Mouse (Mus musculus) layer of hippocampus, adult 11-12 months (tissue): ENCODE measurements around the gene Mybbp1a.

Experiments
- DNase-seq: peaks from one replicate; pipeline ENCODE4 v3.0.0; 2022; ENCODE audit warnings: low spot score

The Mybbp1a gene

DNA sequence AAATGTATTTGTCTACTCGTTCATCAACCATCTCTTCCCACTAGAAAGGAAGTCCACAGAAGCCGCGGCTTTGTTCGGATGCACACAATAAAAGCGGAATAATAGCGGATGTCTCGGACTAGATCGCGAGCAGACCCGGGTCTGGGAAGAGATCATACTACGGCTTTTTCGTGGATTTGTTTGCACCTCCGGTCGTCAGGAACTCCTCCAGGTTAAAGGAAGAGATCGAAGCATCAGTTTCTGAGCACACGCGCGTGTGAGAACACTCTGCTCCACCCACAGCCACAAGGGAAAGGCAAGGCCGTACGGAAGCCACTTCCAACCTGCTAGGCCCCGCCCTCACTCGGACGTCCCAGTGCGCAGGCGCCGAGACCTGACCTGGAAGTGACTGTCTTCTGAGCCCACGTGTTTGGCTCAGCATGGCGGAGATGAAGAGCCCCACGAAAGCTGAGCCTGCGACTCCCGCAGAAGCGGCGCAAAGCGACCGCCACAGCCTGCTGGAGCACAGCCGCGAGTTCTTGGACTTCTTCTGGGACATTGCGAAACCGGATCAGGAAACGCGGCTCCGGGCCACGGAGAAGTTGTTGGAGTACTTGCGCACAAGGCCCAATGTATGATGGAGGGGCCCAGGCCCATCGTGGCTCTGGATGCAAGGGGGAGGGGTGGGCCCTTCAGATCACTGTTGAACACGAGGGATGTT, at the start of gene Mybbp1a:
Gene Mybbp1a (plus strand): TSS at position 391 of the 700 bp plus-strand sequence.
- DNase-seq = peak; percentile 98

GRCm38 (mm10) chr11:72393243-72393642, 47.9 kb upstream of the Mybbp1a start:
- no peak for DNase-seq

DNA sequence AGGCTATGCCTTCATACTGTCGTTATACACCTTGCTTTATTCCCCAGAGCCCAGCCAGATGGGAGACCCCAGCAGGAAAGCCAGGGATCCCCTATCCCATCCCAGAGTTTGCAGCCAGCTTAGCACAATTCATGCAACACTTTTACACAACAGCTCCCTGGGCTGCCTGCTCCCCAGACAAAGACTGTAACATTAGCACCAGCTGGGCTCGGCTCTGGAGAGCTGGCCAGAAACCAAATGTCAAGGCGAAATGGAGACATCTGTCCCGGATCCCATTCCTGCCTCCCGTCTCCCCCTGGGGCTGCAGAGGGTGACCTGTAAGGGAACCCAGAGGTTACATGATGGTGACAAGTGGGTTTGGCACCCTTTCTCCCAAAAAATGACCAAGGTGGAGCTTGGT, 47.5 kb upstream of the Mybbp1a start:
- peak; percentile 39 for DNase-seq

GRCm38 (mm10) chr11:72394694-72395093, 46.5 kb upstream of the Mybbp1a start:
- no peak for DNase-seq

DNA sequence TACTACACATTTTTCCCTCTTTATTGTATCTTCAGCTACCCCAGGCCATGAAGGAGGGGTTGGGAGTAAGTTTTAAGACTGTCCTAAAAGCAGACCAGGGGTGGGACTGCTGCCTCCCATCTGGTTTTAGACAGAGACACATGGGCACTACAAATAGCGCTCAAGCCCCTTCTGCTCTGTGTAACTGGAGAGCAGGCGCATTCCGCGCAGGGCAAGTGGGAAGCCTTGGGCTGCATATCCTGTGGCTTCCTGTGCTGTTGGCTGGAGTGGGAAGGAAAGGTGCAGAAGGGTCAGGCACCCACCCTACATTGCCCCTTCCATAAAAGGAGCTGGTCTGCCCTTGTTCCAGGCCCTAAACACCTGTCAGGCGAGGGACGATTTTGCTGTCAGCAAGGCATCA, 45.5 kb upstream of the Mybbp1a start:
- DNase-seq = no peak

DNA sequence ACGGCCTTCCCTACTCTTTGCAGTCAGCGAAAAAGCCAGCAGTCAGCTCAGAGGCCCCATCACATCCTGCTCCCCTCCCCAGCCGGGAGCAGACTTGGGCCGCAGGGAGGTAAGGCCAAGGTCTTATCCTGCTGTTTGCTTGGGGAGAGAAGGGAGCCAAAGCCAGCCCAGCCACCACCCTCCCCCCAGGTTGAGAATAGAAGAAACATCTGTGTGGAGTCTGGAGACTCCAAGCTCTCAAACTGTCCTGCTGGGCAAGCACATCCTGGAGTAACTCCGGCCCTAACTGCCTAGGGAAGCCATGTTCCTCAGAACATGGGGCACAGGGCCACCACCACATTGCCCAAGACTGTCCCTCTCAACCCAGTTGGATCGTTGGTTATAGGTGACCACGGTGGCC, 44.5 kb upstream of the Mybbp1a start:
- DNase-seq = no peak

- DNase-seq = peak; percentile 45
Measured at GRCm38 (mm10) chr11:72397072-72397471, 44.1 kb upstream of the Mybbp1a start.

DNA sequence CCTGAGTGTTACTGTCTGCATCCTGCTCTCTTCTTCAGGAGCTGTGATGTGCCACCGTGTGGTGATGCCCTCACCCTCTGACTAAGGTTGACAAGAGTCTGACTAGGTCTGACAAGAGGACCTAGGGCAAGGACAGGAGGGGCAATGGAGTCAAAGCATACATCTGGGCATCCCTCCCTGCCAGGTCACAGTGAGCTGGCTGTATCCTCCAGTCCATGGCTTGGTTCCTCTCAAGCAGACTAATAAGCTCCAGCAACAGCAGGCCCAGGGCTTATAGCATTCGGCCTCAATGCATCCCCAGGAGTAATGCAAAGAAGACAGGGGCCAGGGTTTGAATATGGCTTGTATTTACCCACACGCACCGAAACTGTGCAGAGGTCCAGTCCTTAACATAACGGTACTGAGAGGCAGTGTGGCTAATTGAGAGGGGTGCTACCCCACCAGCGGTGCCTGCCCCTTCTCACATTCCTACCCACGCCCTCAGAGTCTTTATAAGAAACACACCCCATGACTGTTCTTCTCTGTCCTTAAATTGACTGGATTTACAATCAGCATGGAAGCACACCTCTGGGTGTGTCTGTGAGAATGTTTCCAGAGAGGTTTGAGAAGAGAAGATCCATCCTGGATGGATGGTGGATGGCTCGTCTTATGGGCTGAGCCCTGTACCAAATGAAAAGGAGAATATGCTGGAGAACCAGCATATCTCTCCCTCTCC, 43.2 kb upstream of the Mybbp1a start:
- DNase-seq = no peak

DNA sequence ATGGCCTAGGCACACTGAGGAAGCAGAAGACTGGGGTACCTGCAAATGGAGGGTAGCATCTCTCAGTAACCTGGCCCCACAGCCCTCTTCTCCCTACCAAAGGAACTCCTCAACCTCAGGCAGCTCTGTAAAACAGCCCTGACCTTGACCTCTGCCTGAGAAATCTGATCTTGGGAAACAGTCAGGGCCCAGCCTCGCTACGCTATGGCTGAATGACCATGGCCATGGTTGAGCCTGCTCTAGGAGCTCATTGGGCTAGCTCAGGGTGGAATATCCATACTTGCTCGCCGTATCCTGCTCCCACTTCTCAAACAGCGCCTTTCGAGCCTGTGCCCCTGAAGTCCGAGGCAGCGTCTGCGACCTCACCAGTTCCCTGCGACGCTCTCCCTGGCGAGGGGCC, 40.1 kb upstream of the Mybbp1a start:
- DNase-seq = no peak

GRCm38 (mm10) chr11:72402017-72402416, 39.1 kb upstream of the Mybbp1a start:
- DNase-seq = no peak

DNA sequence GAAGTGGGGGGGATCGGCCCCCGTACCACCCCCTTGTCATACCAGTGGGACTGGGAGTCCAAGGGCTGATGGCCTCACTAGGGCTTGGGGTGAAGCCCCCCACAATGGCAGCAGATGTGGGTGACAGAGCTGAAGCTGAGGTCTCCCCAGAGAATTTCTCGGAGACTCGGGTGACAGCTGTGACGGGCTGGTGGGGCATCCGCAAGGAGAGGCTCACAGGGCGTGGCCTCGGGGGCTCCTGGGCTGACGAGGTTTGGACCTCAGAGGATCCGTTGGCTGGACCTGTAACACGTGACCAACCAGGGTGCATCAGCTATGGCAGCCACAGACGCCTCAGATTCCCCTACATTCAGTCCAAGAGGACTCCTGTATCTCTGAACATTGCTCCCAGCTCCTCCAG, 38.2 kb upstream of the Mybbp1a start:
- DNase-seq = no peak

GRCm38 (mm10) chr11:72405532-72405931, 35.6 kb upstream of the Mybbp1a start:
- no peak for DNase-seq

DNA sequence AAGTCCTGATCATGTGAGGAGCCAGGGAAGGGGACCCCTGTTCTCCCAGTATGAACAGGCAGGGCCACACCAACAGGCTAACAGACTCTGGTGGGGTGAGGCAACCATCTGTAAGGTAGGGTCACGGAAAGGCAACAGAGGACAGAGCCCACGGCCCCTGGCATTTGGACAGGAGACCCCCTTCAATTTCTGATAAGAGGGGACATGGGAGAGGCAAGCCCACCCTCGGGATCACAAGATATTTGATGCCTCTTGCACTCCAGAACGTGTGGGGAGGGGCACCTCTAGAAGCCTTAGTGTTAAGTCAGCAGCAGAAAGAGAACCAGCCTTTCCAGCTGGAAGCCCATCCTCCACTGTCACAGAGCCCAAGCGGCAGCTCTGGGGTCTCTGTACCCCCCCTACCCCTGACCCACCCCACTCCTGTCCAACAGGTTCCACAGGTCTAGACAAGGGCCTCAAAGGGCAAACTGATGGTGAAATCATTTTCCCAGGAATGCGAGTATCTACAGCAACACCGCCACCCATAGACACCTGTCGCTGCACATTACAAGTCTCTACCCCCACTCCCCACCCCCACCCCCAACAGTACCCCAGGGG, 35.0 kb upstream of the Mybbp1a start:
- no peak for DNase-seq

DNA sequence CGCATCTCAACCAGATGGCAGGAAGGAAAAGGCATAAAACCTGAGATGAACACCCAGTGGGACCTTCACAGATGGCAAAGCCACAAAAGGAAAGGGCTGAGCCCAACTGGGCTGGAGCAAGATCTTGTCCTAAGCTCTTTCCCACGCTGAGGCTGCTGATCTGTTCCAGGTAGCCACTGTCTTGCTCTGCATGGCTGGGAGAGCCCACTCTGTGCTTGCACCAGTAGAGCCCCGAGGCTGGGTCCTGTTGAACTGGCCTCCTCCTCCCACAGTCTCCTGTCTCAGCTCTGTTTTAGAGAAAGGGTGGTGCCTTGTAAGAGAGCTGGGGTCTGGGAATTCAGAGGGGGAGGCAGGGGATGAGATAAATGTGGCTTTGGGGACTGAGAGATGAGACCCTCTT, 34.1 kb upstream of the Mybbp1a start:
- no peak for DNase-seq

GRCm38 (mm10) chr11:72407574-72407973, 33.6 kb upstream of the Mybbp1a start:
- DNase-seq = no peak

DNA sequence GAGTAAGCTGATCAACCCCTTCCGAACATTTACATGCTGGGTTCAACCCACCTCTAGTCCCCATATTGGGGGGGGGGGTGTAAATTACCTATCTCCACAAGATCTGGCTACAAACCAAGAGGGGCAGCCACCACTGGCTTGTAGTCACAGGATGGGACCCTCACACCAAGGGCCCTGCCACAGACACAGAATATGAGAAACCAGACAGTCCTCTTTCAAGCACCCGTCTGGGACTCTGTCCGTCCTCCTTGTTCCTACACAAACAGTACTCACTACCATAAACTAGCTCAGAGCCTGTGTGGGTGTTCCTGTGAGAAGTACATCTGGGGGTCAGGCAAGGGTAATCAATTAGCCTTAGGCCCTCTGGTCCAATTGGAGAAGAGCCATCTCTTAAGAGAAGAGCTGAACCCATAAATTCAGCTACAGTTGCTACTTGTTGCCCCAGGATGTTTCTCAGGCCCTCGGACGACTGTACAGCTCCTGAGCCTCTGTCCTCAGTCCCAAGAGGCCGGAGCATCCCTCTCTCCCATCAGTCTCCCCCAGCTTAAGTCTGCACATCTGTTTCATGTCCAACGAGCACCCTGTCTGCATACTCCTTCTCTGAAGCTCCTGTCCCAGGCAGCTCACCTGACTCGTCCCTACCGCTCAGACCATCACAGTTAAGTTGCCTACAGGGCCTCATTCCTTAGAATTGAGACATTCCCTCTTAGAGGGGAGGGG, 32.5 kb upstream of the Mybbp1a start:
- DNase-seq = no peak

DNA sequence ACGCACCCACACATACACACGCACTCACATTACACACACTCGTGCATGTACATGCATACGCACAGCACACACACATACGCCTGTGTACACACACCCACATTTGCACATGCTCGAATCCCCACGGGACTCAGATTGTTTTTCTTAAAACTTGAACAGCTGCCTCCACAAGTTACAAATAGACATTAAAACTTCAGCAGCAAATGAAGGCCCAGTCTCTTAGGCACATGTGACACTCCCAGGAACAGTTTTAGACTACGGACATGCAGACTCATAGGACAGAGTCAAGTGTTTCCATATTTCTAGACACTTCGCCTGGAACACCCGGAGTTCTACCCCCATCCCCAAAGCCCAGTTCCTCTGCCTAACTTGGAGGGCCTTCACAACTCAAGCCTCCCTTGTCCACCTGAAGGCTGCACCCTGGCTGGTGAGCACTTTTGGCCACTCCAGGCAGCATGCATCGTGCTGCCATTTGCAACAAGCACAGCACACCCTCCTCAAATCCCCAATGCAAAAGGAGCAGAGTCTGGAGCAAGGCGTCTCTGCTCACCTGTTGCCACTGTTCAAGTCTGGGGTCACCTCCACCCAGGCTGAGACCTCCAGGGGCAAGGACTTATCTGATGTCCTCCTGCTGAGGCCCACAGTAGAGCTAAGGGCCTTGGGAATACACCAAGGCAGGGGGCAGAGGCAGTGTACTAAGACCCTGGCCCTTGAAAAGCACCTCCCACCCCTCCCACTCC, 31.3 kb upstream of the Mybbp1a start:
- DNase-seq = no peak

DNA sequence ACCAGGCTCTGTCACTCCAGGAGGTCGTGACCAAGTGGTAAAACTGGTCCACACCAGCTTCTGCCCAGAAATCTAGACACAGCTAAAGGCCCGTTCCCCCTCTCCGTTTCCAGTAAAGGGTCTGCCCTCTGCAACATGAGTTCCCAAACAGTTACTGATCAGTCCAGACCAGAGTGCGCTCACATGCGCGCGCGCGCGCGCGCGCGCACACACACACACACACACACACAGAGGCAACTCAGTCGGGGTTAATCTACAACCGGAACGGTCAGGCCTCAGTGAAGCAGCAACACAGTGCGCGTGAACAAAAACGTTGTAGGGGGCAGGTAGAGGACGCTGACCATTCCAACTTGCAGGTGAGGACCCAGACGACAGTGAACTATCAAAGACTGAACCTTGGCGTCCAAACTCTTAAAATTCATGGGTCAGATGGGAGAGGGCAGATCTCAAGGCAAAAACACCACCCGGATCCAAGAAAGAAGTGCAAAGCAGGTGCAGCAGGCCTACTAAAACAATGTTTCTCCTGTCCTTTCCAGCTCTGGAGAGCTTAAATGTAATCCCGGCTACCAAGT, 30.5 kb upstream of the Mybbp1a start:
- no peak for DNase-seq

GRCm38 (mm10) chr11:72411093-72411921, 29.8 kb upstream of the Mybbp1a start, which contains the start of gene Smtnl2:
Gene Smtnl2 (minus strand): TSS chr11:72411713.
- peak; percentile 35 for DNase-seq

GRCm38 (mm10) chr11:72411945-72412344, 29.2 kb upstream of the Mybbp1a start:
- DNase-seq = no peak

- no peak for DNase-seq
Measured at GRCm38 (mm10) chr11:72413016-72413415, 28.1 kb upstream of the Mybbp1a start.
